ENCODE assay signal across 9 mouse cellular contexts in genomic region chr6:88558076-88558475, GRCm38 (mm10). TPM values are rescaled to one million over a fixed set of nuclear protein-coding genes. Genes with fewer than 3 reads are reported as not detected.
DNase-seq lines count a peak whose midpoint lies in the region; TF ChIP-seq lines count a peak whose summit lies in the region.
"Had no signal": no experiment of that assay in that cellular context is flagged by ENCODE, and none has a peak within 500 bp of the region (broad histone marks: within the 10 kb centered on the region; RNA-seq: fewer than 3 reads in every experiment).

No protein-coding gene starts in this region.

- no peaks in the 10 kb centered on the region for H3K27me3 ChIP-seq in kidney, adult 2 months (replicated peaks; ENCODE audit: control insufficient read depth, insufficient read depth, low read length)
- H3K27me3 ChIP-seq in MEL (ENCODE audit: control insufficient read depth in 1 of 2, insufficient read depth in 2 of 2, low read length in 2 of 2) = peaks cover 16 to 32% of the 10 kb centered on the region in 2 experiments

- H3K36me3 ChIP-seq in kidney, adult 2 months (ENCODE audit: control insufficient read depth, insufficient read depth, low read length) = no peaks in the 10 kb centered on the region
- H3K36me3 ChIP-seq in MEL (ENCODE audit: control insufficient read depth in 1 of 2, insufficient read depth in 2 of 2, low read length in 2 of 2) = no peaks in the 10 kb centered on the region

- H3K4me3 ChIP-seq in kidney, adult 2 months (ENCODE audit: insufficient read depth, low read depth, low read length) = no peak overlapping the region
- H3K4me3 ChIP-seq in MEL (ENCODE audit: control insufficient read depth in 1 of 2, insufficient read depth in 1 of 2, low read depth in 2 of 2, low read length in 2 of 2) = no peak overlapping the region

- no peaks in the 10 kb centered on the region for H3K4me1 ChIP-seq in kidney, adult 2 months (ENCODE audit: control insufficient read depth, insufficient read depth, low read length)
- no peaks in the 10 kb centered on the region for H3K4me1 ChIP-seq in MEL (ENCODE audit: control insufficient read depth in 1 of 2, insufficient read depth in 2 of 2, low read length in 2 of 2)

- 49% methylated on average over 1 of the region's 1 CpGs for WGBS in kidney, adult 2 months

- TF ChIP-seq EP300 in MEL (IDR thresholded peaks at IDR 0.05; ENCODE audit: low read depth in 1 of 2, low read length in 2 of 2) = no peak

- no peak overlapping the region for H3K9ac ChIP-seq in MEL (ENCODE audit: control insufficient read depth, low read depth, low read length, poor library complexity, severe bottlenecking)
- H3K9ac ChIP-seq: lung, embryonic 14.5 days had no signal

- 0 out of 2 replicates have a peak, but pooled peaks have one; percentile 14 for TF ChIP-seq CTCF in kidney, adult 2 months (conservative IDR thresholded peaks at IDR 0.05; ENCODE audit: insufficient read depth, insufficient read length, low read depth, low read length)
- peak in 1 of 3 experiments; percentile 8; a peak in 1 of 6 replicates for TF ChIP-seq CTCF in MEL (IDR thresholded peaks at IDR 0.05 in 2 of 3, conservative IDR thresholded peaks at IDR 0.05 in 1 of 3; ENCODE audit: control insufficient read depth in 1 of 3, insufficient read depth in 1 of 3, low read depth in 2 of 3, low read length in 3 of 3, poor library complexity in 1 of 3, severe bottlenecking in 1 of 3)

- no peak for DNase-seq in kidney, adult 2 months
- no peak for DNase-seq in kidney, adult 9 months
- no peak for DNase-seq in MEL (ENCODE audit: low read depth, low spot score)
- peak; percentile 88 for DNase-seq in cerebellum, adult 11-12 months
- peak; percentile 73 for DNase-seq in gastrocnemius, postnatal 25 days
- no peak for DNase-seq in ovary, postnatal 10 days (ENCODE audit: low spot score)
- DNase-seq in layer of hippocampus, adult 8-10 months (ENCODE audit: low spot score in 2 of 2) = no peak
- no peak for DNase-seq in lung, postnatal 10 days
- DNase-seq: lung, embryonic 14.5 days had no signal

- no peak overlapping the region for H3K27ac ChIP-seq in kidney, adult 2 months (ENCODE audit: insufficient read depth, low read depth, low read length)
- H3K27ac ChIP-seq in MEL (ENCODE audit: control insufficient read depth, low read depth, low read length) = no peak overlapping the region

- H3K79me2 ChIP-seq in MEL (ENCODE audit: control insufficient read depth, insufficient read depth, low read length, poor library complexity) = no peaks in the 10 kb centered on the region

- no peaks in the 10 kb centered on the region for H3K9me3 ChIP-seq in MEL (replicated peaks; ENCODE audit: insufficient read depth, low read length)

- peak; percentile 5; the same call in 1 of the 2 replicates for TF ChIP-seq RAD21 in MEL (IDR thresholded peaks at IDR 0.05; ENCODE audit: low read depth, low read length)

- TF ChIP-seq POLR2A in kidney, adult 2 months (IDR thresholded peaks at IDR 0.05; ENCODE audit: low read depth, low read length) = no peak
- TF ChIP-seq POLR2A in MEL (IDR thresholded peaks at IDR 0.05; ENCODE audit: control insufficient read depth in 1 of 2, insufficient read depth in 1 of 2, low read depth in 1 of 2, low read length in 2 of 2, poor library complexity in 1 of 2) = no peak

TF ChIP-seq in MEL, 35 proteins besides CTCF, POLR2A, EP300 and RAD21:
- TF ChIP-seq ZMIZ1 (IDR thresholded peaks at IDR 0.05; ENCODE audit: low read depth, low read length) (no peak), E2F4 (IDR thresholded peaks at IDR 0.05; ENCODE audit: borderline replicate concordance, low read depth, low read length) (no peak), SIN3A (IDR thresholded peaks at IDR 0.05; ENCODE audit: low read length) (no peak), MAFK (IDR thresholded peaks at IDR 0.05; ENCODE audit: borderline replicate concordance, low read depth, low read length) (no peak), ZKSCAN1 (IDR thresholded peaks at IDR 0.05; ENCODE audit: low read depth, low read length) (no peak), MEF2A (IDR thresholded peaks at IDR 0.05; ENCODE audit: extremely low read depth, insufficient replicate concordance, low read depth, low read length, poor library complexity, severe bottlenecking) (no peak), HCFC1 (IDR thresholded peaks at IDR 0.05; ENCODE audit: low read depth, low read length) (no peak), BHLHE40 (IDR thresholded peaks at IDR 0.05; ENCODE audit: borderline replicate concordance, low read depth, low read length) (no peak), ELF1 (IDR thresholded peaks at IDR 0.05; ENCODE audit: low read depth, low read length) (no peak), GATA1 (IDR thresholded peaks at IDR 0.05; ENCODE audit: low read depth, low read length) (no peak), CHD1 (IDR thresholded peaks at IDR 0.05; ENCODE audit: low read depth, low read length) (no peak), GABPA (IDR thresholded peaks at IDR 0.05; ENCODE audit: low read depth, low read length) (no peak), MYC (IDR thresholded peaks at IDR 0.05; ENCODE audit: low read depth, low read length) (no peak), ETS1 (IDR thresholded peaks at IDR 0.05; ENCODE audit: low read depth, low read length) (no peak), MYB (IDR thresholded peaks at IDR 0.05; ENCODE audit: low read depth, low read length) (no peak), ZC3H11A (IDR thresholded peaks at IDR 0.05; ENCODE audit: low read depth, low read length) (no peak)

RNA-seq across cellular contexts. Expression of gene Sec61a1, which starts 39.4 kb away (rescaled TPM):
- 146 and 187 TPM in 2 replicates for polyA plus RNA-seq in kidney, adult 2 months (2012; rRNA removed)
- total RNA-seq in MEL (2012; rRNA removed) = 249 and 277 TPM in 2 replicates
- polyA plus RNA-seq in MEL (2012; ENCODE audit: insufficient read depth in 1 of 2, insufficient read length in 2 of 2, low read depth in 1 of 2, low replicate concordance in 2 of 2, missing spikeins in 1 of 2) = 100 to 1,000 TPM; 111 to 161 TPM
- 10 to 100 TPM; 22.1 to 22.9 TPM for total RNA-seq in gastrocnemius, postnatal 25 days (2021)
- 10 to 100 TPM; 83.9 to 94.2 (median 87.0) TPM for total RNA-seq in layer of hippocampus, adult 8-10 months (2022)

Comparison
In these comparisons a context has a peak if more than half of its experiments do, and no peak if none do; other contexts are left out.
1. DNase-seq: peak in cerebellum, adult 11-12 months (single experiment) and gastrocnemius, postnatal 25 days (single experiment); none in kidney, adult 2 months (single experiment), kidney, adult 9 months (single experiment), MEL (single experiment), ovary, postnatal 10 days (single experiment), layer of hippocampus, adult 8-10 months (0 of 2) and lung, postnatal 10 days (single experiment).